Mouse (Mus musculus) forebrain, embryonic 14.5 days (tissue): ENCODE measurements around the gene Bcl11b. TPM values are rescaled to one million over a fixed set of nuclear protein-coding genes. Genes with fewer than 3 reads are reported as not detected.
A peak's percentile ranks its signal among the peaks of the same experiment; 100 is the strongest.

Experiments
- ATAC-seq: fragments of 200-750 bp; cut with Nextera tagmentation; 2 replicates; pipeline ENCODE4 v1.8.0; 2017; ENCODE audit warnings: mild to moderate bottlenecking, moderate library complexity
- DNase-seq: peaks from one replicate; pipeline ENCODE4 v3.0.0-alpha.2; 2015; ENCODE audit warnings: low spot score
- H3K27ac ChIP-seq: fragments of 300-500 bp; sonication (generic); 2 replicates; pipeline ENCODE4 v1.5.1; 2014; ENCODE audit warnings: low read depth, mild to moderate bottlenecking, control low read depth, low read length, moderate library complexity
- H3K27me3 ChIP-seq: fragments of 300-500 bp; sonication (generic); replicated peaks from 2 replicates; pipeline ENCODE4 v1.6.1; 2014; ENCODE audit warnings: low read length, control low read depth, mixed read lengths; ENCODE audit not compliant: control insufficient read depth, insufficient read depth
- H3K36me3 ChIP-seq: fragments of 300-500 bp; sonication (generic); 2 replicates; pipeline ENCODE4 v1.6.1; 2014; ENCODE audit warnings: low read length, control low read depth; ENCODE audit not compliant: control insufficient read depth, insufficient read depth
- H3K4me1 ChIP-seq: fragments of 300-500 bp; sonication (generic); 2 replicates; pipeline ENCODE4 v1.6.1; 2014; ENCODE audit warnings: antibody characterized with exemption, low read length, control low read depth; ENCODE audit not compliant: control insufficient read depth, insufficient read depth
- H3K4me2 ChIP-seq: fragments of 300-500 bp; sonication (generic); 2 replicates; pipeline ENCODE4 v1.6.1; 2014; ENCODE audit warnings: mild to moderate bottlenecking, control low read depth, low read length
- H3K4me3 ChIP-seq: fragments of 300-500 bp; sonication (generic); 2 replicates; pipeline ENCODE4 v1.5.1; 2014; ENCODE audit warnings: low read depth, low read length, control low read depth
- H3K9ac ChIP-seq: fragments of 300-500 bp; sonication (generic); 2 replicates; pipeline ENCODE4 v1.6.1; 2014; ENCODE audit warnings: mild to moderate bottlenecking, low read length, control low read depth, moderate library complexity
- H3K9me3 ChIP-seq: fragments of 300-500 bp; sonication (generic); replicated peaks from 2 replicates; pipeline ENCODE4 v1.6.1; 2016; ENCODE audit warnings: low read length, control low read depth, mixed read lengths; ENCODE audit not compliant: control insufficient read depth
- WGBS: fragments of 180-500 bp; shearing (Covaris S2); extraction: QIAGEN DNeasy Blood & Tissue Kit; methylation state at CpG from one replicate; pipeline ENCODE4 v1.1.7; 2014; 5-methylcytosine and 5-hydroxymethylcytosine counted together
- polyA plus RNA-seq: library from polyadenylated mRNA; unstranded; fragments of >200 nt; fragmentation: Nextera tagmentation; extraction: Ambion mirVana; gene quantifications from 2 replicates; pipeline ENCODE4 v1.2.1, GENCODE M21; 2014

The Bcl11b gene
- polyA plus RNA-seq, 1 experiment from 2014 or later = 76.7 TPM

GRCm38 (mm10) chr12:107964396-107965085 lies 38.9 kb downstream of the Bcl11b start:
- Histone ChIP-seq H3K9me3 (no peaks in the 10 kb centered on the region), H3K4me3 (no peak overlapping the region), H3K36me3 (no peaks in the 10 kb centered on the region), H3K27ac (0 out of 2 replicates have a peak overlapping the region, but pooled peaks have one; percentile 21), H3K4me2 (no peak overlapping the region), H3K4me1 (peaks cover 76% of the 10 kb centered on the region), H3K9ac (peak overlapping the region; percentile 10; the same call in 1 of the 2 replicates), H3K27me3 (no peaks in the 10 kb centered on the region)
- ATAC-seq (no peak), DNase-seq (no peak)
- 80% methylated on average over 14 of the region's 14 CpGs for WGBS

GRCm38 (mm10) chr12:107962852-107963251 lies 40.5 kb downstream of the Bcl11b start:
- peaks cover 66% of the 10 kb centered on the region for H3K4me1 ChIP-seq
- ATAC-seq (0 out of 2 replicates have a peak, but pooled peaks have one; percentile 22), DNase-seq (no peak)
- H3K4me2 ChIP-seq = peak overlapping the region; percentile 4; the same call in 1 of the 2 replicates
- WGBS = 22% methylated on average over 7 of the region's 7 CpGs
- peak overlapping the region; percentile 72 for H3K27ac ChIP-seq
- no peaks in the 10 kb centered on the region for H3K36me3 ChIP-seq
- H3K27me3 ChIP-seq = no peaks in the 10 kb centered on the region
- H3K9me3 ChIP-seq = no peaks in the 10 kb centered on the region
- H3K4me3 ChIP-seq = no peak overlapping the region
- H3K9ac ChIP-seq = peak overlapping the region; percentile 8; the same call in 1 of the 2 replicates

GRCm38 (mm10) chr12:107961843-107962242 lies 41.6 kb downstream of the Bcl11b start:
- ATAC-seq = no peak
- no peak for DNase-seq
- H3K9ac ChIP-seq = peak overlapping the region; percentile 29; the same call in 1 of the 2 replicates
- no peak overlapping the region for H3K4me3 ChIP-seq
- peak overlapping the region; percentile 48; the same call in 1 of the 2 replicates for H3K27ac ChIP-seq
- H3K9me3 ChIP-seq = no peaks in the 10 kb centered on the region
- WGBS = 57% methylated on average over 15 of the region's 15 CpGs
- H3K36me3 ChIP-seq = no peaks in the 10 kb centered on the region
- H3K4me1 ChIP-seq = peaks cover 59% of the 10 kb centered on the region
- no peaks in the 10 kb centered on the region for H3K27me3 ChIP-seq
- peak overlapping the region; percentile 19; the same call in 1 of the 2 replicates for H3K4me2 ChIP-seq

DNA sequence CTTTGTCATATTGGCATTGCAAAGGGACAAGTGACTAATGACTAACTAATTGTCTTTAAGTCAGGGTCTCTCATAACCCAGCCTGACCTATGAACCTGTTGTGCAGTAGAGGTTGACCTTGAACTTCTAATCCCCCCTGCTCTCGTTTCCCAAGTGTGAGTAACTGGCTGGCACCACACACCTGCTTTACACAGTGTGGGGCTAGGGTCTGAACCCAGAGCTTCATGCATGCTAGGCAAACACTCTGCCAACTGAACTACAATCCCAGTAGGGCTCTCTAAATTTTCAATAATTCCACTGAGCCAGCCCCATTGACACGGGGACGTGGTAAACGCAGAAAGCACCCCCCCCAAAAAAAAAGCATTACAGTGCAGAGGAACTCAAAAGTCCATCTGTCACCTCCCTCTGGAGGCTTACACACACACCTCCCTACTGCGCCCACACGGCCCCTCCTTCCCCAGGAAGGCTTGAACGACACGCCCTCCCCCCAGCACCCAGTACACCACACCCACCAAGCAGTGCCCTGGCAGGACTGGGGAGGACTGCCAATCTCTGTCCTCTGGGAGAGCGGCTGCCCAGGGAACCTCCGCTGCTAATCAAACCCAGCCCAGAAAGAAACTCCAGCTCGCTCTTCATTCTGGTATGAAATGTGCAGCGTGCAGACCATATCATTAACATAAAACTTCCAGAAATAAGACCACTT lies 42.5 kb downstream of the Bcl11b start:
- Histone ChIP-seq H3K27me3 (no peaks in the 10 kb centered on the region), H3K9me3 (no peaks in the 10 kb centered on the region), H3K9ac (no peak overlapping the region), H3K4me2 (peak overlapping the region; percentile 19), H3K4me1 (peaks cover 55% of the 10 kb centered on the region), H3K36me3 (no peaks in the 10 kb centered on the region), H3K4me3 (no peak overlapping the region), H3K27ac (peak overlapping the region; percentile 76; the same call in 1 of the 2 replicates)
- DNase-seq = peak; percentile 67
- WGBS = 26% methylated on average over 12 of the region's 12 CpGs
- peak; percentile 66 for ATAC-seq

DNA sequence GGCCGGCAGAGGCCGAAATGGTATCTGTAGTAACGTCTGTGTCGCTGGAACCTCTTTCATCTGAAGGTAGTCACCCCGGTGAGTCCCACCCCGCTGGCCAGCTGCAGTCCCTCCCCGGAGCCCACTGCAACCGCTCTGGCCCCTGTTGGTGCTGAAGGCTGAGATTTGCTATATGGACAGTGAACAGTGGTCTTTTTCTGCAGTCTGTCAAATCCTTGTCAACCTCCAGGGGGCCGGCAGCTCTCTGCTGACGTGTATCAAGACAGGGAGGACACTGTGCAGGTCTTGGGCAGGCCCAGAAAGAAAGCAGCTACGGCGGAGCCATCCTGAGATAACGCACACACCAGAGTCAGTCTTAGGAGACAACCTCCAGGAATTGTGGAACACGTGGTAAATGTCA lies 43.0 kb downstream of the Bcl11b start:
- H3K4me2 ChIP-seq = 0 out of 2 replicates have a peak overlapping the region, but pooled peaks have one; percentile 7
- H3K9ac ChIP-seq = peak overlapping the region; percentile 25; the same call in 1 of the 2 replicates
- H3K4me3 ChIP-seq = no peak overlapping the region
- H3K36me3 ChIP-seq = no peaks in the 10 kb centered on the region
- peaks cover 50% of the 10 kb centered on the region for H3K4me1 ChIP-seq
- ATAC-seq = no peak
- no peaks in the 10 kb centered on the region for H3K9me3 ChIP-seq
- DNase-seq = no peak
- peak overlapping the region; percentile 76; the same call in 1 of the 2 replicates for H3K27ac ChIP-seq
- H3K27me3 ChIP-seq = no peaks in the 10 kb centered on the region
- 52% methylated on average over 14 of the region's 14 CpGs for whole genome bisulfite sequencing

- Histone ChIP-seq H3K27ac (no peak overlapping the region), H3K9ac (peak overlapping the region; percentile 25; the same call in 1 of the 2 replicates), H3K4me1 (peaks cover 51% of the 10 kb centered on the region), H3K4me2 (no peak overlapping the region), H3K4me3 (no peak overlapping the region), H3K27me3 (no peaks in the 10 kb centered on the region), H3K9me3 (no peaks in the 10 kb centered on the region), H3K36me3 (no peaks in the 10 kb centered on the region)
- ATAC-seq = no peak
- no peak for DNase-seq
- WGBS = 38% methylated on average over 8 of the region's 8 CpGs
Measured at GRCm38 (mm10) chr12:107959872-107960271, 43.5 kb downstream of the Bcl11b start.

DNA sequence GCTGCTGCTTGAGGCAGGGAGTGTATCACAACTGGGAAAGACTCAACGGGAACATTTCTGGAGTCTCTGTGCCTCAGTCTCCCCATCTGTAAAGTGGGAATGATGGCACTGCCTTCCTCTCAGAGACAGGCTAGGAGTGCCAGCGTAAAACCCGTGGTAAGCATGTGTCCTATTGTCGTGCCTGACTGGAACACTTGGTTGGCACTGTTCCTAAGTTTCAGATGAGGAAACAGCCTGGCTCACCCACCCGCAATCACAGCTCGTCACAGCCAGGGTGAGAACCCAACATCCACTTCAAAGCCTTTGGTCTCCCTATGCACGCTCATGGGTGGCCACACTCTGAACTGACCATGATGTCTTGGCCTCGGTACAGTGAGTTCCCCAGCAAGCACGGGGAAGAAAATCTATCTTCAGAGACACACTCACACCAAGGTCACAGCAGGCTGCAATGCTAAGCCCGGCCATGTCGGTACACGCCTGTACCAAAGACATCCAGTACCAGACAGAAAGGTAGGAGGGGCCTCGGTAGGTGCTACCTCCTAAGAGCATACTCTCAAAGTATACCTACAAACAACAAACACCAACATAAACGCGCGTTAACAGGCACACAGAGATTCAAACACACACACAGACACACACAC lies 50.2 kb downstream of the Bcl11b start:
- peaks cover 53% of the 10 kb centered on the region for H3K4me1 ChIP-seq
- H3K9ac ChIP-seq = no peak overlapping the region; the same call in 1 of the 2 replicates
- no peaks in the 10 kb centered on the region for H3K9me3 ChIP-seq
- no peak overlapping the region; the same call in 1 of the 2 replicates for H3K27ac ChIP-seq
- ATAC-seq (no peak), DNase-seq (no peak)
- no peaks in the 10 kb centered on the region for H3K36me3 ChIP-seq
- H3K4me2 ChIP-seq = peak overlapping the region; percentile 47
- peak overlapping the region; percentile 18; the same call in 1 of the 2 replicates for H3K4me3 ChIP-seq
- no peaks in the 10 kb centered on the region for H3K27me3 ChIP-seq
- 74% methylated on average over 16 of the region's 16 CpGs for WGBS

DNA sequence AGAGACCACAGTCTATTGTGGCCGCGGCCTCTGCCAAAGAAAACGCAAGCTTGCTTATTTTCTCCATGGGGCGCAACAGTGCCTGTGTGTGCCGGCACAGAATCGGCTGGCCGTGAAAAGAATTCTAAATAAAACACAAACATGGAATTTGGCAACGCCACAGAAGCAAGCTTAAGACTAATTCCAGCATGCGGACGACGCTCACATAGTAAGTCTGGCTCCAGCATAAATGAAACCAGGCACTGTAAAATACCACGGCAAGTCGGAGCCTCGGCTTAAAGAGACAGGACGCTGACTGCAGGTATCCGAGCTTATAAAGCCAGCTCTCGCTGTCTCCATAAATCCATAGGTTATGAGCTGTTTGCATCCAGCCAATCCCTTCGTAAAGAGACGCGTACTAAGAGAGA lies 51.1 kb downstream of the Bcl11b start:
- peak overlapping the region; percentile 49 for H3K9ac ChIP-seq
- peak overlapping the region; percentile 18 for H3K4me3 ChIP-seq
- 7% methylated on average over 20 of the region's 20 CpGs for WGBS
- peaks cover 57% of the 10 kb centered on the region for H3K4me1 ChIP-seq
- peak; percentile 65 for ATAC-seq
- peak overlapping the region; percentile 47 for H3K4me2 ChIP-seq
- peak overlapping the region; percentile 56; the same call in 1 of the 2 replicates for H3K27ac ChIP-seq
- no peaks in the 10 kb centered on the region for H3K27me3 ChIP-seq
- H3K9me3 ChIP-seq = no peaks in the 10 kb centered on the region
- H3K36me3 ChIP-seq = peaks cover 4% of the 10 kb centered on the region; the same call in 1 of the 2 replicates
- peak; percentile 92 for DNase-seq
